Mouse (Mus musculus): ENCODE measurements at regions not wholly inside any gene's neighbourhood (a gene's known extent, or its start where the extent isn't known, plus 50 kb on each side); places are given as distances from the start of the nearest gene placed in this dataset.

GRCm38 (mm10) chr8:44799513-44799912, 135.7 kb upstream of the Fat1 start:
- no peak overlapping the region for H3K27ac ChIP-seq (replicated peaks)
- H3K9me3 ChIP-seq (ENCODE audit: control insufficient read depth, low read length): no peaks in the 10 kb centered on the region
- no peaks in the 10 kb centered on the region for H3K36me3 ChIP-seq (ENCODE audit: control insufficient read depth, insufficient read depth, low read length)
- H3K4me2 ChIP-seq (replicated peaks; ENCODE audit: low read depth): no peak overlapping the region
- ATAC-seq (ENCODE audit: low FRiP score, low TSS enrichment): no peak
- WGBS: 66% methylated on average over 3 of the region's 3 CpGs
- H3K9ac ChIP-seq (ENCODE audit: low read length): no peak overlapping the region
- no peak for DNase-seq (ENCODE audit: low spot score)
- H3K27me3 ChIP-seq (ENCODE audit: control insufficient read depth, insufficient read depth, low read length): no peaks in the 10 kb centered on the region
- 0 out of 2 replicates have a peak, but pooled peaks cover 3% of the 10 kb centered on the region for H3K4me1 ChIP-seq (replicated peaks; ENCODE audit: control insufficient read depth, insufficient read depth)
- H3K4me3 ChIP-seq (ENCODE audit: low read depth, low read length): no peak overlapping the region
- TF ChIP-seq CTCF (IDR thresholded peaks at IDR 0.05; ENCODE audit: low read depth): no peak
- TF ChIP-seq EP300 (optimal IDR thresholded peaks at IDR 0.05): no peak

GRCm38 (mm10) chr8:44800827-44801273, 134.4 kb upstream of the Fat1 start:
- Histone ChIP-seq H3K9me3 (ENCODE audit: control insufficient read depth, low read length) (no peaks in the 10 kb centered on the region), H3K4me1 (replicated peaks; ENCODE audit: control insufficient read depth, insufficient read depth) (0 out of 2 replicates have a peak, but pooled peaks cover 3% of the 10 kb centered on the region), H3K27me3 (ENCODE audit: control insufficient read depth, insufficient read depth, low read length) (no peaks in the 10 kb centered on the region), H3K27ac (replicated peaks) (peak overlapping the region; percentile 41), H3K36me3 (ENCODE audit: control insufficient read depth, insufficient read depth, low read length) (no peaks in the 10 kb centered on the region), H3K4me3 (ENCODE audit: low read depth, low read length) (no peak overlapping the region), H3K9ac (ENCODE audit: low read length) (no peak overlapping the region), H3K4me2 (replicated peaks; ENCODE audit: low read depth) (no peak overlapping the region)
- TF ChIP-seq CTCF (IDR thresholded peaks at IDR 0.05; ENCODE audit: low read depth) (no peak), EP300 (optimal IDR thresholded peaks at IDR 0.05) (no peak)
- 26% methylated on average over 6 of the region's 6 CpGs for WGBS
- DNase-seq (ENCODE audit: low spot score) (peak; percentile 63), ATAC-seq (ENCODE audit: low FRiP score, low TSS enrichment) (peak; percentile 89)

- H3K36me3 ChIP-seq (ENCODE audit: control insufficient read depth, insufficient read depth, low read length): no peaks in the 10 kb centered on the region
- TF ChIP-seq EP300 (optimal IDR thresholded peaks at IDR 0.05) (no peak), CTCF (IDR thresholded peaks at IDR 0.05; ENCODE audit: low read depth) (no peak)
- ATAC-seq (ENCODE audit: low FRiP score, low TSS enrichment): no peak
- H3K4me3 ChIP-seq (ENCODE audit: low read depth, low read length): no peak overlapping the region
- no peak overlapping the region for H3K4me2 ChIP-seq (replicated peaks; ENCODE audit: low read depth)
- H3K9me3 ChIP-seq (ENCODE audit: control insufficient read depth, low read length): no peaks in the 10 kb centered on the region
- H3K27me3 ChIP-seq (ENCODE audit: control insufficient read depth, insufficient read depth, low read length): no peaks in the 10 kb centered on the region
- 0 out of 2 replicates have a peak, but pooled peaks cover 3% of the 10 kb centered on the region for H3K4me1 ChIP-seq (replicated peaks; ENCODE audit: control insufficient read depth, insufficient read depth)
- 30% methylated on average over 6 of the region's 6 CpGs for WGBS
- DNase-seq (ENCODE audit: low spot score): no peak
- peak overlapping the region; percentile 41; the same call in 1 of the 2 replicates for H3K27ac ChIP-seq (replicated peaks)
- no peak overlapping the region for H3K9ac ChIP-seq (ENCODE audit: low read length)
Measured at GRCm38 (mm10) chr8:44801604-44802206, 133.5 kb upstream of the Fat1 start.

- no peaks in the 10 kb centered on the region for H3K9me3 ChIP-seq (ENCODE audit: control insufficient read depth, low read length)
- no peak overlapping the region for H3K9ac ChIP-seq (ENCODE audit: low read length)
- no peaks in the 10 kb centered on the region for H3K36me3 ChIP-seq (ENCODE audit: control insufficient read depth, insufficient read depth, low read length)
Measured at GRCm38 (mm10) chr8:44802331-44802730, 132.9 kb upstream of the Fat1 start.

GRCm38 (mm10) chr8:44804414-44805178, 130.7 kb upstream of the Fat1 start:
- DNase-seq (ENCODE audit: low spot score): no peak
- no peak for ATAC-seq (ENCODE audit: low FRiP score, low TSS enrichment)
- H3K27me3 ChIP-seq (ENCODE audit: control insufficient read depth, insufficient read depth, low read length): no peaks in the 10 kb centered on the region
- no peak overlapping the region for H3K9ac ChIP-seq (ENCODE audit: low read length)
- no peak overlapping the region for H3K27ac ChIP-seq (replicated peaks)
- 70% methylated on average over 14 of the region's 14 CpGs for WGBS
- H3K36me3 ChIP-seq (ENCODE audit: control insufficient read depth, insufficient read depth, low read length): no peaks in the 10 kb centered on the region
- H3K4me3 ChIP-seq (ENCODE audit: low read depth, low read length): no peak overlapping the region
- no peak for TF ChIP-seq CTCF (IDR thresholded peaks at IDR 0.05; ENCODE audit: low read depth)
- TF ChIP-seq EP300 (optimal IDR thresholded peaks at IDR 0.05): no peak
- H3K4me1 ChIP-seq (replicated peaks; ENCODE audit: control insufficient read depth, insufficient read depth): 0 out of 2 replicates have a peak, but pooled peaks cover 3% of the 10 kb centered on the region
- H3K9me3 ChIP-seq (ENCODE audit: control insufficient read depth, low read length): no peaks in the 10 kb centered on the region
- H3K4me2 ChIP-seq (replicated peaks; ENCODE audit: low read depth): no peak overlapping the region

More at GRCm38 (mm10) chr8:44802331-44802730, 132.9 kb upstream of the Fat1 start:
- Histone ChIP-seq H3K27ac (replicated peaks) (no peak overlapping the region), H3K4me3 (ENCODE audit: low read depth, low read length) (no peak overlapping the region), H3K4me2 (replicated peaks; ENCODE audit: low read depth) (no peak overlapping the region), H3K4me1 (replicated peaks; ENCODE audit: control insufficient read depth, insufficient read depth) (0 out of 2 replicates have a peak, but pooled peaks cover 3% of the 10 kb centered on the region), H3K27me3 (ENCODE audit: control insufficient read depth, insufficient read depth, low read length) (no peaks in the 10 kb centered on the region)
- WGBS: 17% methylated on average over 5 of the region's 5 CpGs
- ATAC-seq (ENCODE audit: low FRiP score, low TSS enrichment): no peak; the same call in 1 of the 2 replicates
- DNase-seq (ENCODE audit: low spot score): no peak
- TF ChIP-seq EP300 (optimal IDR thresholded peaks at IDR 0.05) (no peak), CTCF (IDR thresholded peaks at IDR 0.05; ENCODE audit: low read depth) (no peak)
